Mouse (Mus musculus): ENCODE measurements around the gene Gfm2.

DNA sequence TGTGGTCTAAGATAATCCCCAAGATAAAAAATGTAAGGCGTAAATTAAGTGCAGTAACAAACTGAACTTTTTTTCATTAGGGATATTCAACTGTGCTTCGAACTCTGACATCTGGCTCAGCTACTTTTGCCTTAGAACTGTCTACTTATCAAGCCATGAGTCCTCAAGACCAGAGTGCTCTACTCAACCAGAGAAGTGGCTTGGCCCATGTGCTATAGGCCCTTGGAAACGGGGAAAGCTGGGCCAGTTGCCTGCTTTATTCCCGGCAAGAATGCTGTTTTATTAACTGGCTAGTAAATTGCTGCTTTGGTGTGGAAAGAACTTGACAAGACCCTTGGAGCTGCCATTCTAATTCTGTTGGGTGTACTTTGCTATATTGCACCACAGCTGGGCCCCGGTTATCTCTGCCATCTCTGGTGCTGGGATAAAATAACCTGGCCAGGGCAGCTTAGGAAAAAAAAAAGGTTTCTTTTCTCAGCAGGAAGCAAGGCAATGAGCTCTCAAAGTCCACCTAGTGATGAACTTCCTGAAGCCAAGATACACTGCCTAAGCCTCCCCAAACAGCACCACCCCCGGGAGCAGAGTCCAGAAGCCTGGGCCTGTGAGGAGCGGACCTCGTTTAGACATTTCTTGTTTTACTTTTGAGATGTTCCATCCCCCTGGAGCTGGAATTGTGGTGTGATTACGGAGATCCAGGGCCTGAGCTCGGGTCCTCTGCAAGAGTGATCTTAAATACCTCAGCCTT, 38.0 kb downstream of the Gfm2 start:
- no peak for TF ChIP-seq POLR2A (IDR thresholded peaks at IDR 0.05; ENCODE audit: insufficient read depth, low read depth, low read length)
- no peak for TF ChIP-seq CTCF (IDR thresholded peaks at IDR 0.05; ENCODE audit: insufficient read depth, low read depth, low read length)
